Mouse (Mus musculus) cortical plate, adult 2 months (tissue): ENCODE data around the gene Mlxipl. TPM values are rescaled to one million over a fixed set of nuclear protein-coding genes. Genes with fewer than 3 reads are reported as not detected.
A peak's percentile ranks its signal among the peaks of the same experiment; 100 is the strongest.

Experiments
- H3K27ac ChIP-seq: fragments of 200-500 bp; 2 replicates; pipeline ENCODE4 v1.5.1; 2012; ENCODE audit warnings: low read length, control low read depth, inconsistent platforms; ENCODE audit not compliant: insufficient read depth
- H3K4me1 ChIP-seq: fragments of 200-500 bp; 2 replicates; pipeline ENCODE4 v1.6.1; 2011; ENCODE audit warnings: low read length; ENCODE audit not compliant: control insufficient read depth, insufficient read depth
- H3K4me3 ChIP-seq: fragments of 200-500 bp; 2 replicates; pipeline ENCODE4 v1.5.1; 2011; ENCODE audit warnings: mild to moderate bottlenecking, low read length, control low read depth; ENCODE audit not compliant: insufficient read depth
- CTCF ChIP-seq: fragments of 200-500 bp; IDR thresholded peaks from 2 replicates; pipeline ENCODE4 v1.5.1; 2011; ENCODE audit warnings: mild to moderate bottlenecking, control low read depth, low read length; ENCODE audit not compliant: insufficient read depth; ENCODE audit errors: extremely low read depth
- POLR2A ChIP-seq: fragments of 200-500 bp; IDR thresholded peaks from 2 replicates; pipeline ENCODE4 v1.6.1; 2011; ENCODE audit warnings: mild to moderate bottlenecking, low read length, control low read depth; ENCODE audit not compliant: insufficient read depth; ENCODE audit errors: extremely low read depth
- polyA plus RNA-seq: library from polyadenylated mRNA; depleted of rRNA; stranded (reverse); fragments of >200 nt; gene quantifications from 2 replicates; pipeline ENCODE4 v1.2.3, GENCODE M21; 2012

Gene Mlxipl
- polyA plus RNA-seq, 1 experiment = 4.2 TPM

- no peak for TF ChIP-seq CTCF
- no peak for TF ChIP-seq POLR2A
- H3K27ac ChIP-seq = no peak overlapping the region
- no peaks in the 10 kb centered on the region; the same call in 1 of the 2 replicates for H3K4me1 ChIP-seq
- H3K4me3 ChIP-seq = no peak overlapping the region
Measured at GRCm38 (mm10) chr5:135145532-135145931, 55.8 kb downstream of the Mlxipl start.

- no peaks in the 10 kb centered on the region; the same call in 1 of the 2 replicates for H3K4me1 ChIP-seq
- no peak overlapping the region for H3K4me3 ChIP-seq
- no peak overlapping the region for H3K27ac ChIP-seq
- TF ChIP-seq CTCF = no peak
Measured at GRCm38 (mm10) chr5:135145955-135146354, 56.3 kb downstream of the Mlxipl start.

- Histone ChIP-seq H3K27ac (no peak overlapping the region), H3K4me3 (peak overlapping the region; percentile 62), H3K4me1 (no peaks in the 10 kb centered on the region; the same call in 1 of the 2 replicates)
- TF ChIP-seq POLR2A (no peak), CTCF (no peak)
Measured at GRCm38 (mm10) chr5:135148715-135149052, 59.0 kb downstream of the Mlxipl start.

- TF ChIP-seq CTCF (no peak), POLR2A (peak; percentile 70)
- no peaks in the 10 kb centered on the region; the same call in 1 of the 2 replicates for H3K4me1 ChIP-seq
- H3K27ac ChIP-seq = peak within 1 kb of the TSS; percentile 81
Measured at GRCm38 (mm10) chr5:135149053-135149819, 59.5 kb downstream of the Mlxipl start, which contains the start of gene Tbl2. TSS of gene Tbl2 (plus strand) at chr5:135149657.

GRCm38 (mm10) chr5:135149820-135150178, 60.1 kb downstream of the Mlxipl start:
- TF ChIP-seq POLR2A = no peak
- TF ChIP-seq CTCF = no peak
- no peaks in the 10 kb centered on the region; the same call in 1 of the 2 replicates for H3K4me1 ChIP-seq
- H3K4me3 ChIP-seq = peak overlapping the region; percentile 62
- 0 out of 2 replicates have a peak overlapping the region, but pooled peaks have one; percentile 24 for H3K27ac ChIP-seq

More at GRCm38 (mm10) chr5:135149053-135149819, 59.5 kb downstream of the Mlxipl start, which contains the start of gene Tbl2:
- peak within 1 kb of the TSS; percentile 62 for H3K4me3 ChIP-seq

GRCm38 (mm10) chr5:135156496-135156895, 66.8 kb downstream of the Mlxipl start:
- H3K4me1 ChIP-seq = peaks cover 2% of the 10 kb centered on the region; the same call in 1 of the 2 replicates
- TF ChIP-seq CTCF = no peak
- H3K27ac ChIP-seq = no peak overlapping the region
- H3K4me3 ChIP-seq = no peak overlapping the region

- peaks cover 3% of the 10 kb centered on the region; the same call in 1 of the 2 replicates for H3K4me1 ChIP-seq
- H3K4me3 ChIP-seq = no peak overlapping the region
- TF ChIP-seq POLR2A = no peak
- TF ChIP-seq CTCF = no peak
- peak overlapping the region; percentile 51; the same call in 1 of the 2 replicates for H3K27ac ChIP-seq
Measured at GRCm38 (mm10) chr5:135161221-135161620, 71.5 kb downstream of the Mlxipl start.

- Histone ChIP-seq H3K27ac (peak overlapping the region; percentile 51; the same call in 1 of the 2 replicates), H3K4me3 (no peak overlapping the region), H3K4me1 (peaks cover 3% of the 10 kb centered on the region; the same call in 1 of the 2 replicates)
- no peak for TF ChIP-seq CTCF
- TF ChIP-seq POLR2A = no peak
Measured at GRCm38 (mm10) chr5:135161650-135162049, 72.0 kb downstream of the Mlxipl start.

GRCm38 (mm10) chr5:135162361-135162760, 72.7 kb downstream of the Mlxipl start:
- Histone ChIP-seq H3K4me1 (peaks cover 3% of the 10 kb centered on the region; the same call in 1 of the 2 replicates), H3K4me3 (no peak overlapping the region), H3K27ac (no peak overlapping the region)
- TF ChIP-seq CTCF = no peak
- no peak for TF ChIP-seq POLR2A

- Histone ChIP-seq H3K4me1 (peaks cover 3% of the 10 kb centered on the region; the same call in 1 of the 2 replicates), H3K4me3 (no peak overlapping the region), H3K27ac (no peak overlapping the region)
- TF ChIP-seq CTCF (no peak), POLR2A (no peak)
Measured at GRCm38 (mm10) chr5:135162821-135163220, 73.1 kb downstream of the Mlxipl start.
